Mouse (Mus musculus): Measurements from ENCODE around the gene Lrp5.

- TF ChIP-seq CTCF (IDR thresholded peaks at IDR 0.05; ENCODE audit: low read depth, low read length) (no peak), POLR2A (IDR thresholded peaks at IDR 0.05; ENCODE audit: insufficient read depth, low read length) (no peak)
Measured at GRCm38 (mm10) chr19:3657947-3658346, 28.4 kb downstream of the Lrp5 start.

Measured in ES-Bruce4 (cell line).